Comparison of ENCODE assay signal across 8 mouse cellular contexts in the genomic region with DNA sequence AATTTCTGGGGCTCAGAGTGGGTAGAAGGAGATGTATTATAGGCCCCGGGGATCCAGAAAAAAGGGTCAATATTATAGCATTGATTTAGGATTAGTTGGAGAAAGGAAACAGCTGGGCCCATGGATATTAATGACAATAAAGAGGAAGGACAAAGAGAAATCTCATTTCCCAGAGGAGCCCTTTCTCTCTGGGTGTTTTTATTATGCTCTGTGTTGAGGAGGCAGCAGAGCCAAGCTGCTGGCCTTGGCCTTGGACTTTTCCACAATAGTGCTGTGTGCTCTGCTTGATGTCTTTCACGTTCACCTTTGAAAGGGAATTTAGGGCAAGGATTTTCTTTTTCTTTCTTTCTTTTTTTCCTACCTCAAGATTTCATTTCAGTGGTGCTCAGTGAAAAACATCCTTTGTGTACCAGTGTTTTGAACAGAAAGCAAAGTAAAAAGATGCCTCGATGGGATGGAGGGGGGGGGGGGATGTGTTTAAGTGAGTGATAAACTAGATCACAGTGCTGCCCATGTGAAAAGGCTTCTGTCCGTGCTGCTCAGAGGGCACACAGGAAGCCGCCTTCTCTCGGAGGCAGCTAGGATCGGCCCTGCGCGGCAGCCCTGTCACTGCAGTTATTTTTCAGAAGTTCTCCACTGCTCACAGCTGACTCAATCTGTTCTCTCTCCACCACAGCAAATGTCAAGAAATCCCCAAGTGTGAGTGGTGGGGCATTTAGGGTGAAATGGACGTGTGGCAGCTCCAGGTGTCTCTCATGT.
DNase-seq lines count a peak whose midpoint lies in the region; ATAC-seq lines count a peak whose summit lies in the region.
"Had no signal": no experiment of that assay in that cellular context is flagged by ENCODE, and none has a peak within 500 bp of the region (broad histone marks: within the 10 kb centered on the region; RNA-seq: fewer than 3 reads in every experiment).

No protein-coding gene starts in this region.

- no peaks in the 10 kb centered on the region for H3K9me3 ChIP-seq in forebrain, embryonic 16.5 days (ENCODE audit: control insufficient read depth, low read length)
- no peaks in the 10 kb centered on the region for H3K9me3 ChIP-seq in midbrain, embryonic 12.5 days

- WGBS in forebrain, embryonic 16.5 days, result 22% methylated on average over 10 of the region's 10 CpGs
- WGBS in midbrain, embryonic 12.5 days, result 15% methylated on average over 10 of the region's 10 CpGs

- peak overlapping the region; percentile 18; the same call in 1 of the 2 replicates for H3K27ac ChIP-seq in forebrain, embryonic 16.5 days (ENCODE audit: low read length)
- H3K27ac ChIP-seq in midbrain, embryonic 12.5 days (replicated peaks), result peak overlapping the region; percentile 94

- H3K4me1 ChIP-seq in forebrain, embryonic 16.5 days (replicated peaks; ENCODE audit: control insufficient read depth, insufficient read depth, low read length), result peaks cover 7% of the 10 kb centered on the region
- peaks cover 20% of the 10 kb centered on the region for H3K4me1 ChIP-seq in midbrain, embryonic 12.5 days

- peak; percentile 55 for DNase-seq in adrenal gland, postnatal 10 days
- no peak for DNase-seq in adipocyte (ENCODE audit: low spot score)
- no peak for DNase-seq in right cerebral cortex, postnatal 14 days
- DNase-seq in lung, postnatal 4 days, result no peak
- DNase-seq: cerebellum, adult 11 months had no signal

- no peaks in the 10 kb centered on the region for H3K27me3 ChIP-seq in forebrain, embryonic 16.5 days (replicated peaks; ENCODE audit: control insufficient read depth, insufficient read depth, low read length)
- no peaks in the 10 kb centered on the region for H3K27me3 ChIP-seq in midbrain, embryonic 12.5 days

- H3K4me3 ChIP-seq in forebrain, embryonic 16.5 days (replicated peaks; ENCODE audit: low read length), result no peak overlapping the region
- no peak overlapping the region for H3K4me3 ChIP-seq in midbrain, embryonic 12.5 days

- H3K4me2 ChIP-seq in forebrain, embryonic 16.5 days (ENCODE audit: low read length), result no peak overlapping the region
- peak overlapping the region; percentile 35 for H3K4me2 ChIP-seq in midbrain, embryonic 12.5 days (replicated peaks)

- peak; percentile 28 for ATAC-seq in activated CD4-positive, CD25-positive, alpha-beta regulatory T cell, adult 4 months
- ATAC-seq in forebrain, embryonic 16.5 days, result peak; percentile 74
- ATAC-seq in midbrain, embryonic 12.5 days (ENCODE audit: low FRiP score, low read depth), result peak; percentile 94

- peak overlapping the region; percentile 23; the same call in 1 of the 2 replicates for H3K9ac ChIP-seq in forebrain, embryonic 16.5 days (replicated peaks; ENCODE audit: low read depth, low read length)
- peak overlapping the region; percentile 43; the same call in 1 of the 2 replicates for H3K9ac ChIP-seq in midbrain, embryonic 12.5 days (replicated peaks)

- H3K36me3 ChIP-seq in forebrain, embryonic 16.5 days (ENCODE audit: control insufficient read depth, insufficient read depth), result no peaks in the 10 kb centered on the region
- H3K36me3 ChIP-seq in midbrain, embryonic 12.5 days, result no peaks in the 10 kb centered on the region

Comparison
In these comparisons a context has a peak if more than half of its experiments do, and no peak if none do; other contexts are left out.
1. ATAC-seq: peak in every context shown above with its lines; median percentile 94 in midbrain, embryonic 12.5 days; 74 in forebrain, embryonic 16.5 days; 28 in activated CD4-positive, CD25-positive, alpha-beta regulatory T cell, adult 4 months.